Mouse (Mus musculus) frontal cortex, postnatal 10 days (tissue): ENCODE measurements around the gene Cmtm6.

Experiments
- DNase-seq, 2 experiments: peaks; one replicate each; pipeline ENCODE4 v3.0.0; 2022; ENCODE audit warnings: low spot score in 2 of 2, mixed read lengths in 1 of 2

Gene Cmtm6

DNA sequence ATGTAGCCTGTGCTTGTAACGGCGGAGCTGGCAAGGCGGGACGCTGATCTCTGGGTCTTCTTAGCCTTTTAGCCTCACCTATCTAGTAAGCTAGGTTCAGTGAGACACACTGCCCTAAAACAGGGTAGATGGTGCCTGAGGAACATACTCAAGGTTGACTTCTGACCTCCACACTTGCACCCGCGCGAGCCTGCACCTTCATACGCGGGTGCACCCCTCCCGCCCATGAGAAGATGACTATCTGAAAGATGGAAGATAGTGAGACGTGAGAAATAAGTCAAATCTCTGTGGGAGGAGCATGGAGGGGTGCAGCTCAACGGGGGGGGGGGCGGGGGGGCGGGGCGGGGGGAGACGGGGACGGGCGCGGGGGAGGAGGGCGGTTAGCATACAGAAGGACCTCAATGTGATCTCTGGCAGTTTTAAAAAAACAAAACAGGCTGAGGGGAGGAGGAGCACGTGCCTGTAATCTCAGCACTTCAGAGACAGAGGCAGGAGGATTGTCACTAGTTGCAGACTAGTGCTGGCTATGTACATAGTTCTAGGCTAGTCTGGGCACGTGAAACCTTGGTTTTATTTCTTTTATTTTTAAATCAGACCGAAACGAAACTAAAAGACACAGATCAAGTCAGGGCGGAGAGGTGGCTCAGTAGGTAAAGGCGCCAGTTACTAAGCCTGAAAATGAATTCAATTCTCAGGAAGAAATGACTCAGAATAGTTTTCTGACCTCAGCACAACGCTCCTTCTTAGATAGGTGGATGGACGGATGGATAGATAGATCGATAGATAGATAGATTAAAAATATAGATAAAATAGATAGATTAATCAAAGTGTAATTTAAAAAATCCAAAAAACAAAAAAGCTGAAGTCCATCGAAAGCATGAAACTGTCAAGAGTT, 758 bp upstream of the Cmtm6 start:
- DNase-seq = no peak

DNA sequence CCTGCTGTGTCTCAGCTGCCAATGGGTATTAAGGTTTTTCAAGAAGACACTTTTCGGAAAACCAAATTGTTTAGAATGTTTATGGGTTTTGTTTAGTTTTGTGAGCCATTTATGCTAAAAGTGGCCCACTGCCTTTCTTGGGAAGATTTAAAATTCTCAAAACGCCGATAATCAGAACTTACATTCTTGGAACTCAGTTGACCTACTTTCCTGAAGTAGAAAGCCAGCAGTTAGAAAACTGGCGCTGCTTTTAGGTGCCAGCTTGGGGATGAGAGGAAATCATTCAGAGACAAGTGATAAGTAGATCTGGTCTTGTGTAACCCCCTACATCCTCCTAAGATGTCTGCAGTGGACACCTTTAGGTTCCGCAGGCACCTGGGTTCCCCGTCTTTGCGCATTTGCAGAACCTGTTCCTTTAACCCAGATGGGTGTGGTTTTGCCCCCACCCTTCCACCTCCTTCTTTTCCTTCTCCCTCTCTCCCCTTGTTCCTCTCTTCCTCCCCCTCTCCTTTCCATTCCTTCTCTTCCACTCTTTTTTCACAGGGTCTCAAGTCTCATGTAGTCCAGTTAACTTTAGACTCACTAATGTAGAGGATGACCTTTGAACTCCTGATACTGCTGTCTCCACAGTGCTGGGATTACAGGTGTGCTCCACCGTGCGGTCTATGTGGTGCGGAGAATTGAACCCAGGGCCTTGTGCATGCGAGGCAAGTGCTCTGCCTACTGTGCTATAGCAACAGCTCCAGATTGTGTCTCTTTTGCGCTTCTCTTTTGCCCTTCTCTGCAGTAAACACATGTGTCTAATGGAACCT, 1.2 kb downstream of the Cmtm6 start:
- DNase-seq = no peak

DNA sequence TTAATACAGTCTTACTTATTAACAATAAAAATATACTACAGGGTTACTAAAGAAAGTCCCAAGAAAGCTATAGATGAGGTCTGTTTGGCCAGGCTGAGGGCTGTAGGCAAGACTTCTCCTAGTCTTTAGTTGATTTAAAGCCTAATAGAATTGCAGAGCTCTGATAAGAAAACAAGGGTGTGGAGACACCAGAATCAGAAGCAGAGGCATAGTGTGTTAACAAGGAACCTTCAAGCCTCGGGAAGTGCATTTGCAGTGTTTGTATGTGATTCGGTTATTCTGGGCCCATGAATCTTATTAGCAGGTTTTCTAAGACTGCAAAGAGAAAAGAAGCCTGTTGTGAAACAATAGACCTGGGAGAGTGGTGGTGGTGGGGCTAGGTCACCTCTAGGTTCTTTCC, 2.3 kb downstream of the Cmtm6 start:
- no peak for DNase-seq

DNA sequence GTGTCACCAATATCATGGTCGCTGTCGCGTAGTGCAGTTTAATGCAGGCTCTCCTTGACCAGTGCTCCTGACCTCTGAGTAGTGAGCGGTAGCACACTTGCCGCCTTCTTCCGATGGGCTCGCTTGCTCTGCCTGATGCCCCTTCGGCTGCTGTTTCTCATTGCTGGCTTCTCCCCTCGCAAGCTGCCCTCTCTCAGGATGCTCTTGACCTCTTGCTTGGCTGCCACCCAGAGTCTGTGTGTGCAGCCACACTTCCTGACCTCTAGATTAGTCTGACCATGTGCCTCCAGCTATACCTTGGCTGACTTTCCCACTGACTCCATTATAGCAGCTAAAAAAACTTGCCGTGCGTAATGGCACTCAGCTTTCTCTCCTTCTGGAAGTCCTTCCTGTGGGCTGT, 5.5 kb downstream of the Cmtm6 start:
- no peak for DNase-seq

DNA sequence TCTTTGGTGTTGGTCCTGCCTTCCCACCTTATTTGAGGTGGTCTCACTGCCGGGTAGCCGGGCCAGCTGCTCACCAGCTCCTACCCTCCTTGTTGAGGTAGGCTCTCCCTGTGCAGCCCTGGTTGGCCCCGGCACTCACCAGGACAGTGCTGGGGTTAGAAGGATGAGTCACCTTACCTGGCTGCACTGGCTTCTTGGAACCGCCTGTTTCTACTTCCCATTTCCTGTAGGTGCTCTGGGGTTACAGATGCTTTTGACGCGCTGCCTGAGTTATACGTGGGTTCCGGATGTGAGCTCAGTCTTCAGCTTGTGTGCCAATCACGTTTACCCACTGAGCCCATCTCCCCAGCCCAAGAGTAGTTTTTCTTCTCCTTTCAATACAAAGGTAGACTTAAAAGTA, 9.4 kb downstream of the Cmtm6 start:
- DNase-seq = no peak

DNA sequence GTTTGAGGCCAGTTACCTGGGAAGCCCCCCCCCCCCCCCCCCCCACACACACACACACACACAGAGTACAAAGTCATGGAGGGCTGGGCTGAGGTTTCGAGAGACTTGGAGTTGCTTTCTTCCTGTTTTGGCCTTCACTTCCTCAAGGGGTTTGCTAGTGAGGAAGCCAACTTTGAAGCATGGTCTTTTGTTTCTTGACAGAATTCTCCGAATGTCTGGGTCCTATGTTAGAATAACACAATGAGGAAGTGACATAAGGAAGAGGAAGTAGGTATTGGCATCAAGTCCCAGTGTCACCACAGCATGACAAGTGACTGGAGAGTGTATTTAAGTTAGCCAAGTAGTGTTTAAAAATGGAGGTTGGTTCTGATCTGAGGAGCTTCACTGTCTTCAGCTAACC, 11.8 kb downstream of the Cmtm6 start:
- no peak for DNase-seq

DNA sequence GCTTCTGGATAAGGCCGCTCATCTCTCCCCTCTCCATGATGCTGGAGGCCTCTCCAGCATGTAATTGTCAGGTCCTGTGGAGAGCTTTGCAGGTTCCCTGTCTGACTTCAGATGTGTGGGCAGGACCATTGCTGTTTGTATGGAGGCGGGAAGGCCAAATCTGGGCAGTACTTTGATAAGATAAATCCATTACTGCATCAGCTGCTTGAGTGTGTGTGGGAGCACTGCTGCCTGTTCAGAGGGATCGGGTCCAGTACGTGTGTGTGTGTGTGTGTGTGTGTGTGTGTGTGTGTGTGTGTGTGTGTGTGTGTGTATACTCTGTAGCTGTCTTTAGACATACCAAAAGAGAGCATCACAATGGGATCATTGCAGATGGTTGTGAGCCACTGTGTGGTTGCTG, 14.2 kb downstream of the Cmtm6 start:
- DNase-seq = no peak

DNA sequence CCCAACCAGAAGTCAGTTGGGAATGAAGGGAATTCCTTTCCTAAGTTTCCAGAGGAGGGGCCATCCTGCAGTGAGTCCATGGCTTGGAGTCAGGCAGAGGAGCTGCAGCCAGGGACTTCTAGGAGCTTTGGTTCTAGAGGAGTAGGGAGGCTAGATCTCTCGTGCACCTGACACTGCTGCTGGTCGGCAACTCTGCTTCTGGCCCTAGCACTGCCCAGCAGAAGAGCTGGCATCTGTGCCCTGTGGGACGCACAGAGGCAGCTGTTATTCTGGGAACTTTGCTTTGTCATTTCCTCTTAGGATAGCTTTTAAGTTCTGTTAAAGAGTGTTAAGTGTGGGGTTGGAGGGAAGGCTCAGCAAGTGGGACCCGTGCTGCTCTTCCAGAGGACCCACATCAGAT, 14.7 kb downstream of the Cmtm6 start:
- no peak for DNase-seq

DNA sequence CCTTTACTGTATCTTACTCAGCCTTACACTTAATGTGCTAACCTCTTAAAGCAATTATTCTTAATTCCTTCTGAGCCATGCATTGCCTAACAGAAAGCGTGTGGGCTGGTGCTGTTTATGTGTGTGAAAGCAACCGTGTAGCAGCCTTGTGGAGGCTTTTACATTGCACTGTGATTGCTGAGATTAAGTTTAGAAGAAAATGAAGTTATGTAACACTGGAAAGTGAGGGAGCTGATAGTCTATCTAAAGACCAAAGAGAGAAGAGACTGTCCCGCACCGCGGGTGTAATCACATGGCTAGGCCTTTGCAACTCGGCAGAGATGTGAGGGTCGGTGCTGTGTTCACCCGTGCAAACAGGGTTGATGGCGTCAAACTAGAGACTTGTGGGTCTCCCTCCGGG, 16.1 kb downstream of the Cmtm6 start:
- DNase-seq = no peak

DNA sequence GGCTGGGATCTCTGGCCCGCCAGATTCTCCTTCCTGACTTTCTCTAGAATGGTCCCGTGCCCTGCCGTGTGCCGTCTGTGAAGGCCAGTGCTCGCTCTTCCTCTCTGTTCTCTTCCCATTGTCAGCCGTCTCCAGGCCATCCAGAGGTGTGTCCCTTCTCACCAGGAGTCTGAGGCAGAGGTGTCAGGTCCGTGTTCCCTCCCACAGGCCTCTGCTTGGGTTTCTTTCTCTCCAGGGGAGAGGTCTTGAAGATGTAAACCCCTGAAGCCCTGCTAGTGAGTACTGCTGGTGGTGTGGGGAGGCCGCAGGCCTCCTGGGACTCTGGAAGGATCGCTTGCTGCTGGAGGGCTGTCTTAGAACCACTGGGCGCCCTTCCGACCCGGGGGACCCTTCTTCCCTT, 16.6 kb downstream of the Cmtm6 start:
- no peak for DNase-seq

DNA sequence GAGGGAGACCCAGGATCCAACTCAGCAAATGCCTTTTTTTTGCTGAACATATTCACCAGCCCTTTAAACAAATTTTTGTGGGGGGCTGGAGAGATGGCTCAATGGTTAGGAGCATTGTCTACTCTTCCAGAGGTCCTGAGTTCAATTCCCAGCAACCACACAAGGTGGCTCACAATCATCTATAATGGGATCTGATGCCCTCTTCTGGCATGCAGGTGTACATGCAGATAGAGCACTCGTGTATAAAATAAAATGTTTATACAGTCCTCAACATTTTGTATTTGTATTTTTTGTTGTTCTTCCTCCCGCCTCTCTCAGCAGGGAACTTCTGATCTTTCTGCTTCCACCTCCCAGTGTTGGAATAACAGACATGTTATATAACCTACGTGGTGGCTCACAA, 20.7 kb downstream of the Cmtm6 start:
- DNase-seq = no peak

DNA sequence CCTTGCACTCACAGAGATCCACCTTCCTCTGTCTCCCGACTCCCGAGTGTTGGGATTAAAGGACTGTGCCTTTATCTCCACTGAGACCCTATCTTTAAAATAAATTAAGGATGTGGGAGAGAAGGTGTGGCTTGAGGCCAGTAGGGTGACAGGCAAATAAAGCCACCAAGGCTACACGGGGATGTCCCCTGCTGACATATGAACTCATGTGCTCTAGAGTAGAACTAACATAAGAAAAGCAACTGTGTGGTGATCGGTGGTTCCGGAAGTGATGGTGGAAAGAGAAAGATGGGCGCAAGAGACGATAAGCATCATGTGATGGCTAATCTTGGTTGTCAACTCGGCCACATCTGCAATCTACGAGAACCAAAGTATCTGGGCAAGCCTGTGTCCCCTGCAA, 21.4 kb downstream of the Cmtm6 start:
- no peak for DNase-seq

DNA sequence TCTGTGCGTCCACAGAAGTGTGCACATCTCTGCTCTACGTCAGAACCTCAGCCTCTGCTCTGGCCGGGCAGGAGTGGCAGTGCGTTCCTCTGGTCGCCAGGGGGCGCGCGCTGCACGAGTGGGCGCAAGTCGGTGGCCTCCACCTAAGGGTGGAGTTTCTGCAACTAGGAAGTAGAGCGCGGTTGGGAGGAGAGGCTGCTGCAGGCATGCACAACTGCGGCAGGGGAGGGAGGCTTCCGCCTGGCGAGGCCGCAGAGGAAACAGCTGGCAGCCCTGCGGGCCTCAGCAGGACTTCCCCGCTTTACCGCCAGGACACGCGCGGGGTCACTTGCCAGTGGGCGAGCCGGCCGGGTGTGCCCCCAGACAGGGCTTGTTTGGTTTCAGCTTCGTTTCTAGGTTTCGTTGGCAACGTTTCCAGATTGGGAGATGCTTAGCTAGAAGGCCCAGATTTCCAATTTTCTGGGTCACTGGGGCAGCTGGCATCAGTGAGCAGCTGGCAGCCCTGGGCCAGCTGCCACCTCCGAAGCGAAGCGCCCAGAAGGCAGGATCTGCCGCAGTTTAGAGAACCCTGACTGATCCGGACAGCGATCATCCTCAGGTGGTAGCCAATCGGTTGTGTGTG, 22.1 kb downstream of the Cmtm6 start:
- peak; percentile 87 to 89 for DNase-seq

DNA sequence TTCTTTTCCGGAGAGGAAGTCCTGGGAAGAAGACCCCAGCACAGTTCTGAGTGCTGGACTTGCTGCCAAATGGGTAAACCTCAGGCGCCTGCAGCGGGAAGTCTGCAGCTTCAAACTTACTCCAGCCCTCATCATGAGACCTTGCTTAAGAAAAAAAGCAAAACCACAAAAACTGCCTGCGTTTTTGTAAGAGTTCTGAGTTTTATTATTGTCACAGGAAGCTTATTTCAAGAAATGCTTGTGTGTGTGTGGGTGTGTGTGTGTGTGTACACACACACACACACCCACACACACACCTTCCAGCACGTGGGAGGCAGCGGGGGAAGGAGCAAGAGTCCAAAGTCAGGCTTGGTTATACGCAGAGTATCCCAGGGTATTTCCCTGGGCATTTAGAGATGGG, 27.4 kb downstream of the Cmtm6 start:
- DNase-seq = no peak

DNA sequence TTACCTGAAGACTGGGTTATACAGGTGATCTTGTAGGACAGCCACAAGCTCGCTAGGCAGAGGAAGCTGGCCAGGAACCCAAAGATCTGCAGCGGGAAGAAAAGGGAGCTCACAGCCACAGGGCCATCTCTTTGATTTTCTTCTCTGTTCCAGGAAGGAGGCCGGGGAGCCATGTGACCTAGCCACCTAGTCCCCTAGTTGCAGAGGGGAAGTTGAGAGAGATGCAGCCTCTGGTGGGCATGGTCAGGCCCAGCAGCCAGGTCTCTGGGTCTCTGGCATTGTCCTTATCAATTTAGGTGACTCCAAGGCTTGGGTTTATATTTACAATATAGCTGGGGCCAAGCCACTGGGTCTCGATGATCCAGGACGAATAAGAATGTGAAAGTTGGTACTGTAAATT, 27.9 kb downstream of the Cmtm6 start:
- no peak for DNase-seq

DNA sequence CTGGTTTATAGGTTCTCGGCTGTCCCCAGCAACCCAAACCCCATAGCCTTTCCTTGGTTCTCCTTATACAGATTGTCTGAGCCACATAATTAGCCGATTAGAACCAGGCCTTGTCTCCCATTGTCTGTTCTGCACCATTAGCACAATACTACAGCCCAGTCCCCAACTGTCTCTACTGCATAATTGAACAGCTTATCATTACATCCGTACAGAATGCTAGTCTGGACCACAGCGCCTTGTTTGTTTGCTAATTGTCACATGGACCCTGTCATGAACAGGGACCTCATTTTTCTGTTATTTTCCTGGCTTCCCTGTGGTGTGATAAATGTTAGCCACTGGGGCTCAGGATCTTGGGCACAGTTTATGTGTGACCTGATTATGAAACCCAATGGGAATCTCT, 29.0 kb downstream of the Cmtm6 start:
- DNase-seq = no peak

DNA sequence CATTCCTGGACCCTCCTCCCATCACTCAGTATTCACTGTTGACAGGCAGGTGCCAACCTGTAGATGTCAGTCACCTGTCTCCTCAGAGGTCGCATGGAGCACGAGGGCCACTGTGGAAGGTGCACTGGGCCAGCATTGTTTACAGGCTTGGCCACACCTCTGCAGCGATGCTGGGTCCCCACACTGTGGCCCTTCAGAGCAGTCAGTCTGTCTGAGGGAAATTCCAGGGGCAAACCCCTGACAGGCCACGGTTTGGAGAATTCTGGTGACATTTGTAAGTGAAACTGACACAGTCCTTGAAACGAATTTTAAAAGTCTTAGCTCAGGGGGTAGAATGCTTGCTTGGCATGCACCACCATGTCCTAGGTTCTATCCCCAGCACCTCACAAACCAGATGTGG, 29.4 kb downstream of the Cmtm6 start:
- DNase-seq = no peak

DNA sequence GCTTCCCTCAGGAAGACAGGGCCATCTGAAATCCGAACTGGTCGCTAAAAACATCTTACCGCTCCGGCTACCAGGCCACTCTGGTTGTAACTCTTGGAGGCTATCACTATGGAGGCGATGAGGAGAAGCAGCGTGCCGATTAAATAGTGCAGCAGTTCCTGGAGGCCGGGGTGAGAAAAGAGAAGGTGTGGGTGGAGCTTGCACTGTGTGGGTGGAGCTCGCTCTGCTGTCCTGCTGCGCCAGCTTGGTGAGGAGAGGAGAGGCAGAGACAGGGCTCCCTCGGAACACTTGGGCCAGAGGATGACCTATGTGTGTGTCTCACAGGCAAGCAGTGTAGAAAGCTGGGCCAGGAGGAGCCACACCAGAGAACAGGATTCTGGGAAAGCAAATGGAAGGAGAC, 30.9 kb downstream of the Cmtm6 start:
- DNase-seq = no peak

DNA sequence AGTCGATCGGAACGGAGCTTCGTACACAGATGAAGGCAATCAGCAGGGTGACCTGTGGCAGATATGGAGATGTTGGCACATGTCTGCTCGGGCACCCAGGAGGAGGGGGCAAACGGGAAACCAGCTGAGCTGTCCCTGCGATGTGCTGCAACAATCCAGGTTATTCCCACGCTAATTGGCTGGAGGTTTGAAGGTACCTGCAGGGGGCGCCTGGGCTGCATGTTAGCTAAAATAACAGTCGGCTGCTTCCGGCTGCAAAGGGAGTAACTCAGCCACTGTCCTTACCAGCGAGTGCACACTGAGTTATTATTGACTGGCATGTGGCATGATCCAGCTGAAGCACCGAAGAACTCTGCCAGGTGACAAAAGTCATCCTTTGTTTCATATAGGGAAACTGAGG, 32.4 kb downstream of the Cmtm6 start:
- no peak for DNase-seq

DNA sequence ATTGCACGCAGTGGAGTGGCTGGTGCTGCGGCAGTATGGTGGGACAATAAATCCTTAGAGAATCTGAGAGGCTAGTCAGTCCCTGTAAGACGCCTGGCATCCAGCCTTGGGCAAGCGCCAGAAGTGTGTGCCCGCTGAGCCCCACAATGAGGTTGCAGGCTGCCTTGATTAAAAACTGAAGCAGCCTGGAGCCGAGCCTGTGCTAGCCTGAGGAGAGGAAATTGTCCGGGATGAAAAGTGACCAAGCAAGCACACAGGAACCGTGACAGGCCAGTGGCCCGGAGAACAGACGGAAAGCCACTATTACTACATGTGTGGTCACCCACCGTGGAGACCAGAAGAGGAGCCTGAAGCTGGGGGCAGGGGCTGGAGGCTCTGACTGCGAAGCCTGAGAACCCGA, 36.1 kb downstream of the Cmtm6 start:
- DNase-seq = peak; percentile 60 to 61

DNA sequence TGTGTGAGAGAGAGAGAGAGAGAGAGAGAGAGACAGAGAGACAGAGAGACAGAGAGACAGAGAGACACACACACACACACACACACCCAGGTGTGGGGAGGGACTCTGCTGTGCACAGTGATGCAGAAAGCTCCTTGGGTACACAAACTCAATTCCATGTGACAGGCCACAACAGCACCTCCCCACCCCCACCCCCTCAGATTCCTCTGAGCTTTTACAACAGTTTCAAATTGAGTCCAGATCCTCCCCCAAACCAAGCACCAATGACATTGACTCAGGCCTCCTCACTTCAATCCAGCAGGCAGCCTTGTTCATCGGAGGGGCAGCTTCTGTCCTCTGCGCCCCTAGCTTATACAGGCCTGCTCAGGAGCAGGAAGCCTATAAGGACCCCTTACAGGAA, 36.6 kb downstream of the Cmtm6 start:
- DNase-seq = no peak

DNA sequence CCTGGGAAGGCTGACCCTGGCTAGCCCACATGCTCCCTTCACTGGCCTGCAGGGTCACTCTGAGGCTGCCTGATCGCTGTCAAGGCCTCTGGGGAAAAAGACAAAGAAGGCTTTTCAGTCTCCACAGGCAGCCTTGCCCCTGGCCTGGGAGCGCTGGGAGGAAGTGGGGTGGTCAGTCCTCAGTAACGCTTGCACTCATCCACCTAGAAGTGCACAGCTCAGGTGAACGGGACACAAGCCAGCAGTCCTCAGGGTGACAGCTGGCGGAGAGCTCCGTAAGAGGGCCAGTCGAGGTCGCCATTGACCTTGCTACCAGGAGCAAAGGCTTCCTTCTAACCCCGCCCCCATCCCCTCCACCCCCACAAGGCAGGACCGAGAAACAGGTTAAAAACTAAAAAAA, 37.1 kb downstream of the Cmtm6 start:
- DNase-seq = no peak

DNA sequence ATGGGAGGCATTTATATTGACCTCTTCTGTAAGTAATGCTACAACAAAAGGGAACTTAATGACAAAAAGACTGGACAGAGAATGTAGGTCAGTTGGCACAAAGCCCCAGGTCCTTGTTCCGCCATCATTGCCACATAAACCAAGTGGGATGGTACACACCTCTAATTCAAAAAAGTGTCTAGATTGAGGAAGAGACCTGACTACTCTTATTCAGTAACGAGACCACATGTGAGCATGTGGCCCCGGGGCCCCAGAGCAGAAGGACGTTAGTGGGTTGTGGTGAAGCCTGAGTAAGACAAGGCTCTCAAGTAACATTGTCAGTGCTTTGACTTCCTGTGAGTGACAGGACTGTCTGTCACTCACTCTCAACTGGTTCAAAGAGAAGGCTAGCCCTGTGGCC, 39.3 kb downstream of the Cmtm6 start:
- no peak for DNase-seq
